Mouse (Mus musculus) midbrain, embryonic 12.5 days (tissue): Measurements from ENCODE around the gene Hectd2. TPM values are rescaled to one million over a fixed set of nuclear protein-coding genes. Genes with fewer than 3 reads are reported as not detected.
A peak's percentile ranks its signal among the peaks of the same experiment; 100 is the strongest.

Experiments
- ATAC-seq: fragments of 200-750 bp; cut with Nextera tagmentation; 2 replicates; pipeline ENCODE4 v1.8.0; 2017; ENCODE audit warnings: low read depth, moderate TSS enrichment, moderate library complexity; ENCODE audit not compliant: low FRiP score
- H3K27ac ChIP-seq: fragments of 300-500 bp; sonication (generic); replicated peaks from 2 replicates; pipeline ENCODE4 v1.5.1; 2016; ENCODE audit warnings: mild to moderate bottlenecking
- H3K27me3 ChIP-seq: fragments of 300-500 bp; sonication (generic); 2 replicates; pipeline ENCODE4 v1.6.1; 2016; ENCODE audit warnings: mild to moderate bottlenecking
- H3K36me3 ChIP-seq: fragments of 300-500 bp; sonication (generic); 2 replicates; pipeline ENCODE4 v1.6.1; 2016
- H3K4me1 ChIP-seq: fragments of 300-500 bp; sonication (generic); 2 replicates; pipeline ENCODE4 v1.6.1; 2016
- H3K4me2 ChIP-seq: fragments of 300-500 bp; sonication (generic); replicated peaks from 2 replicates; pipeline ENCODE4 v1.6.1; 2016; ENCODE audit warnings: mild to moderate bottlenecking, moderate library complexity
- H3K4me3 ChIP-seq: fragments of 300-500 bp; sonication (generic); 2 replicates; pipeline ENCODE4 v1.5.1; 2016; ENCODE audit warnings: mild to moderate bottlenecking
- H3K9ac ChIP-seq: fragments of 300-500 bp; sonication (generic); replicated peaks from 2 replicates; pipeline ENCODE4 v1.6.1; 2016; ENCODE audit warnings: mild to moderate bottlenecking, moderate library complexity
- H3K9me3 ChIP-seq: fragments of 300-500 bp; sonication (generic); 2 replicates; pipeline ENCODE4 v1.6.1; 2016; ENCODE audit warnings: mild to moderate bottlenecking
- WGBS: fragments of 180-500 bp; shearing (Covaris S2); methylation state at CpG from one replicate; pipeline ENCODE4 v1.1.7; 2016; 5-methylcytosine and 5-hydroxymethylcytosine counted together
- polyA plus RNA-seq: library from polyadenylated mRNA; unstranded; fragments of >200 nt; fragmentation: Nextera tagmentation; extraction: Ambion mirVana; gene quantifications from 2 replicates; pipeline ENCODE4 v1.2.1, GENCODE M21; 2016

The Hectd2 gene
- polyA plus RNA-seq, 1 experiment from 2014 or later, result 6.6 TPM

GRCm38 (mm10) chr19:36573986-36574385, 19.5 kb downstream of the Hectd2 start:
- 82% methylated on average over 3 of the region's 3 CpGs for WGBS
- no peaks in the 10 kb centered on the region for H3K36me3 ChIP-seq
- no peak overlapping the region for H3K4me3 ChIP-seq

GRCm38 (mm10) chr19:36575159-36575558, 20.7 kb downstream of the Hectd2 start:
- Histone ChIP-seq H3K9ac (no peak overlapping the region), H3K4me3 (no peak overlapping the region), H3K4me1 (no peaks in the 10 kb centered on the region), H3K9me3 (no peaks in the 10 kb centered on the region), H3K27ac (no peak overlapping the region), H3K4me2 (no peak overlapping the region), H3K36me3 (no peaks in the 10 kb centered on the region), H3K27me3 (no peaks in the 10 kb centered on the region)
- ATAC-seq, result no peak
- WGBS, result 95% methylated on average over 6 of the region's 6 CpGs

More at GRCm38 (mm10) chr19:36573986-36574385, 19.5 kb downstream of the Hectd2 start:
- Histone ChIP-seq H3K27ac (no peak overlapping the region), H3K9ac (no peak overlapping the region), H3K27me3 (no peaks in the 10 kb centered on the region), H3K9me3 (no peaks in the 10 kb centered on the region), H3K4me1 (no peaks in the 10 kb centered on the region), H3K4me2 (no peak overlapping the region)
- ATAC-seq, result no peak

- 87% methylated on average over 3 of the region's 3 CpGs for WGBS
- Histone ChIP-seq H3K9me3 (no peaks in the 10 kb centered on the region), H3K4me1 (no peaks in the 10 kb centered on the region), H3K27ac (no peak overlapping the region), H3K4me2 (no peak overlapping the region), H3K4me3 (no peak overlapping the region), H3K36me3 (no peaks in the 10 kb centered on the region), H3K27me3 (no peaks in the 10 kb centered on the region), H3K9ac (no peak overlapping the region)
- ATAC-seq, result no peak
Measured at GRCm38 (mm10) chr19:36580874-36581273, 26.4 kb downstream of the Hectd2 start.

GRCm38 (mm10) chr19:36582116-36582515, 27.7 kb downstream of the Hectd2 start:
- Histone ChIP-seq H3K4me3 (no peak overlapping the region), H3K4me1 (no peaks in the 10 kb centered on the region), H3K4me2 (no peak overlapping the region), H3K27me3 (no peaks in the 10 kb centered on the region), H3K9me3 (no peaks in the 10 kb centered on the region), H3K9ac (no peak overlapping the region), H3K27ac (no peak overlapping the region), H3K36me3 (no peaks in the 10 kb centered on the region)
- WGBS, result 87% methylated on average over 1 of the region's 1 CpGs
- ATAC-seq, result no peak

- ATAC-seq, result no peak
- Histone ChIP-seq H3K4me3 (no peak overlapping the region), H3K9me3 (no peaks in the 10 kb centered on the region), H3K4me1 (no peaks in the 10 kb centered on the region), H3K9ac (no peak overlapping the region), H3K27ac (no peak overlapping the region), H3K4me2 (no peak overlapping the region), H3K27me3 (no peaks in the 10 kb centered on the region), H3K36me3 (no peaks in the 10 kb centered on the region)
- 93% methylated on average over 1 of the region's 1 CpGs for WGBS
Measured at GRCm38 (mm10) chr19:36585505-36585904, 31.1 kb downstream of the Hectd2 start.

GRCm38 (mm10) chr19:36594409-36594808, 40.0 kb downstream of the Hectd2 start:
- WGBS, result 100% methylated on average over 1 of the region's 1 CpGs
- H3K27ac ChIP-seq, result no peak overlapping the region
- H3K4me2 ChIP-seq, result no peak overlapping the region
- no peak for ATAC-seq
- no peaks in the 10 kb centered on the region for H3K27me3 ChIP-seq
- no peak overlapping the region for H3K4me3 ChIP-seq
- no peaks in the 10 kb centered on the region for H3K9me3 ChIP-seq
- H3K36me3 ChIP-seq, result no peaks in the 10 kb centered on the region
- H3K4me1 ChIP-seq, result no peaks in the 10 kb centered on the region
- no peak overlapping the region for H3K9ac ChIP-seq

GRCm38 (mm10) chr19:36601869-36602268, 47.4 kb downstream of the Hectd2 start:
- Histone ChIP-seq H3K4me2 (no peak overlapping the region), H3K27ac (no peak overlapping the region), H3K9me3 (no peaks in the 10 kb centered on the region), H3K4me3 (no peak overlapping the region), H3K9ac (no peak overlapping the region), H3K27me3 (no peaks in the 10 kb centered on the region), H3K4me1 (peaks cover 6% of the 10 kb centered on the region; the same call in 1 of the 2 replicates), H3K36me3 (no peaks in the 10 kb centered on the region)
- no peak for ATAC-seq
- WGBS, result 93% methylated on average over 8 of the region's 8 CpGs

GRCm38 (mm10) chr19:36602535-36603312, 48.3 kb downstream of the Hectd2 start:
- 0 out of 2 replicates have a peak overlapping the region, but pooled peaks have one; percentile 10 for H3K27ac ChIP-seq
- H3K9ac ChIP-seq, result no peak overlapping the region
- H3K4me3 ChIP-seq, result no peak overlapping the region
- H3K27me3 ChIP-seq, result no peaks in the 10 kb centered on the region
- H3K4me2 ChIP-seq, result no peak overlapping the region
- H3K9me3 ChIP-seq, result no peaks in the 10 kb centered on the region
- no peaks in the 10 kb centered on the region for H3K36me3 ChIP-seq
- 47% methylated on average over 11 of the region's 11 CpGs for WGBS
- peak; percentile 87 for ATAC-seq
- peaks cover 6% of the 10 kb centered on the region; the same call in 1 of the 2 replicates for H3K4me1 ChIP-seq

- no peak for ATAC-seq
- Histone ChIP-seq H3K36me3 (no peaks in the 10 kb centered on the region), H3K9ac (no peak overlapping the region), H3K9me3 (no peaks in the 10 kb centered on the region), H3K4me1 (peaks cover 6% of the 10 kb centered on the region; the same call in 1 of the 2 replicates), H3K4me2 (no peak overlapping the region), H3K4me3 (no peak overlapping the region), H3K27me3 (no peaks in the 10 kb centered on the region), H3K27ac (no peak overlapping the region)
- WGBS, result 44% methylated on average over 1 of the region's 1 CpGs
Measured at GRCm38 (mm10) chr19:36606270-36606669, 51.8 kb downstream of the Hectd2 start.

- Histone ChIP-seq H3K4me2 (no peak overlapping the region), H3K9ac (no peak overlapping the region), H3K9me3 (no peaks in the 10 kb centered on the region), H3K27me3 (no peaks in the 10 kb centered on the region), H3K27ac (no peak overlapping the region), H3K36me3 (no peaks in the 10 kb centered on the region), H3K4me1 (no peaks in the 10 kb centered on the region), H3K4me3 (no peak overlapping the region)
- ATAC-seq, result no peak
- WGBS, result 57% methylated on average over 3 of the region's 3 CpGs
Measured at GRCm38 (mm10) chr19:36609229-36609628, 54.8 kb downstream of the Hectd2 start.

GRCm38 (mm10) chr19:36610309-36610708, 55.9 kb downstream of the Hectd2 start:
- H3K36me3 ChIP-seq, result no peaks in the 10 kb centered on the region
- H3K27me3 ChIP-seq, result no peaks in the 10 kb centered on the region
- H3K4me2 ChIP-seq, result no peak overlapping the region
- 81% methylated on average over 2 of the region's 2 CpGs for WGBS
- no peaks in the 10 kb centered on the region for H3K4me1 ChIP-seq
- H3K27ac ChIP-seq, result no peak overlapping the region
- no peaks in the 10 kb centered on the region for H3K9me3 ChIP-seq
- ATAC-seq, result no peak
- no peak overlapping the region for H3K9ac ChIP-seq
- H3K4me3 ChIP-seq, result no peak overlapping the region

- Histone ChIP-seq H3K9me3 (no peaks in the 10 kb centered on the region), H3K27ac (no peak overlapping the region), H3K27me3 (no peaks in the 10 kb centered on the region), H3K9ac (no peak overlapping the region), H3K36me3 (no peaks in the 10 kb centered on the region), H3K4me2 (no peak overlapping the region), H3K4me3 (no peak overlapping the region), H3K4me1 (no peaks in the 10 kb centered on the region)
- ATAC-seq, result no peak
- WGBS, result 96% methylated on average over 1 of the region's 1 CpGs
Measured at GRCm38 (mm10) chr19:36625906-36626305, 71.5 kb downstream of the Hectd2 start.

- no peak overlapping the region for H3K4me2 ChIP-seq
- H3K9ac ChIP-seq, result no peak overlapping the region
- no peak for ATAC-seq
- no peaks in the 10 kb centered on the region for H3K36me3 ChIP-seq
- no peaks in the 10 kb centered on the region for H3K9me3 ChIP-seq
- H3K27ac ChIP-seq, result no peak overlapping the region
- H3K27me3 ChIP-seq, result no peaks in the 10 kb centered on the region
- 88% methylated on average over 4 of the region's 4 CpGs for WGBS
- H3K4me3 ChIP-seq, result no peak overlapping the region
- no peaks in the 10 kb centered on the region for H3K4me1 ChIP-seq
Measured at GRCm38 (mm10) chr19:36626881-36627280, 72.4 kb downstream of the Hectd2 start.
